Mouse (Mus musculus) kidney, postnatal 10 days (tissue): ENCODE measurements around the gene 4932438H23Rik.
A peak's percentile ranks its signal among the peaks of the same experiment; 100 is the strongest.

Experiments
- DNase-seq: peaks from one replicate; pipeline ENCODE4 v3.0.0; 2021; ENCODE audit warnings: mixed read lengths

The 4932438H23Rik gene

GRCm38 (mm10) chr16:91095022-91095421 is at the start of gene 4932438H23Rik:
TSS of gene 4932438H23Rik (minus strand) at chr16:91095122.
- no peak for DNase-seq

- DNase-seq, result no peak
Measured at GRCm38 (mm10) chr16:91140991-91141630, 46.2 kb upstream of the 4932438H23Rik start.

GRCm38 (mm10) chr16:91140457-91140856 is 45.5 kb upstream of the 4932438H23Rik start:
- no peak for DNase-seq

- DNase-seq, result no peak
Measured at GRCm38 (mm10) chr16:91140056-91140455, 45.1 kb upstream of the 4932438H23Rik start.

GRCm38 (mm10) chr16:91139481-91139880 is 44.6 kb upstream of the 4932438H23Rik start:
- DNase-seq, result no peak

- DNase-seq, result no peak
Measured at GRCm38 (mm10) chr16:91138736-91139135, 43.8 kb upstream of the 4932438H23Rik start.

DNA sequence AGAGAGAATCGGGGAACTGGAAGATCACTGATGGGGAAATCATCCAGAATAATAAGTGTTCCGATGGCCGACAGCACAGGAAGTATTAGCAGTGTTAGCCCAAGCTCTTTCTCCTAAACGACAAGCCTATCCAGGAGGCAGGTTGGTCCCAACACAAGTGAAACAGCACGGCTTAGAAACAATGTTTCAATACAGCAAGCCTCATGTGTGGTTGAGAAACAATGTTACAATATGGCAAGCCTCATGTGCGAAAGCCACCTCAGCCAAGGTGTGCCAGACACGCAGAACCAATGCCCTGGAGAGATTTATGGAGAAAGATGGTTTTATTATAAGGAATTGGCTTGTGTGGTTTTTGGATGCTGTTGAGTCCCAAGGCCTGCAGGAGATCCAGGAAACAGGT is 43.2 kb upstream of the 4932438H23Rik start:
- no peak for DNase-seq

- no peak for DNase-seq
Measured at GRCm38 (mm10) chr16:91136607-91137006, 41.7 kb upstream of the 4932438H23Rik start.

DNA sequence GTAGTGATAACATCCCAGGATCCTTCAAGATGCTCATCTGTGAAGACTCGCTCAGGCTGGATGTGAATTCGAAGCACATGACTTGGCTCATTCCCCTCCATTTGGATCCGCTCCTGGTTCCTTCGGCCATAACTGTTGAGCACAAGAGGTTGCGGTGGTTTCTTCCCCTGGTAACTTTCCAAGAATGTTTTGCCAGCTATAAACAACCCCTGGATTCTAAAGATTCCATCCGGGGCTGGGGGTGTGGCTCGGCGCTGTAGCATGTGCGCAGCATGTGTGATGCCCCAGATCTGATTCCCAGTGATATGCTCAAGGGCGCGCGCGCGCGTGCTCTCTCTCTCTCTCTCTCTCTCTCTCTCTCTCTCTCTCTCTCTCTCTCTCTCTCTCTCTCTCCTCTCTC is 35.0 kb upstream of the 4932438H23Rik start:
- DNase-seq, result no peak

- no peak for DNase-seq
Measured at GRCm38 (mm10) chr16:91128431-91128830, 33.5 kb upstream of the 4932438H23Rik start.

GRCm38 (mm10) chr16:91126734-91127524 is 32.0 kb upstream of the 4932438H23Rik start:
- no peak for DNase-seq

GRCm38 (mm10) chr16:91124256-91124655 is 29.3 kb upstream of the 4932438H23Rik start:
- no peak for DNase-seq

- DNase-seq, result no peak
Measured at GRCm38 (mm10) chr16:91123821-91124220, 28.9 kb upstream of the 4932438H23Rik start.

GRCm38 (mm10) chr16:91119879-91120278 is 25.0 kb upstream of the 4932438H23Rik start:
- no peak for DNase-seq

- no peak for DNase-seq
Measured at GRCm38 (mm10) chr16:91116696-91117095, 21.8 kb upstream of the 4932438H23Rik start.

DNA sequence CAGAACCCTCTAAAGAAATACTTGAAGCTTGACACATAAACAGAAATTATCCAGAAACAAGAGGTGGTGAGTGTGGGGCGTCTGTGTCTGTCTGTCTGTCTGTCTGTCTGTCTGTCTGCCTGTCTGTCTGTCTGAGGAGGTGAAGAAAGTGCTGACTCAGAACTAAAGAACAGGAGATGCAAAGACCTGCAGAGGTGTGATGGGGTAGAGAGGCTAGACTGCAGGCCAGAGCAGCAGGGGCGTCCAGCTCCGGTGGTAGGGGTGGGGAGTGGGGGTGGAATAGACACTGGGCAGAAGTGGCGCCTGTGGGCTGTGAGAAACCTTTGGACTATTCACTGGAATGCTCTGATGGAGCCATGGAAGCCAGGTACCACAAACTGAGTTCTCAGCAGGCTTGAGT is 21.1 kb upstream of the 4932438H23Rik start:
- DNase-seq, result no peak

DNA sequence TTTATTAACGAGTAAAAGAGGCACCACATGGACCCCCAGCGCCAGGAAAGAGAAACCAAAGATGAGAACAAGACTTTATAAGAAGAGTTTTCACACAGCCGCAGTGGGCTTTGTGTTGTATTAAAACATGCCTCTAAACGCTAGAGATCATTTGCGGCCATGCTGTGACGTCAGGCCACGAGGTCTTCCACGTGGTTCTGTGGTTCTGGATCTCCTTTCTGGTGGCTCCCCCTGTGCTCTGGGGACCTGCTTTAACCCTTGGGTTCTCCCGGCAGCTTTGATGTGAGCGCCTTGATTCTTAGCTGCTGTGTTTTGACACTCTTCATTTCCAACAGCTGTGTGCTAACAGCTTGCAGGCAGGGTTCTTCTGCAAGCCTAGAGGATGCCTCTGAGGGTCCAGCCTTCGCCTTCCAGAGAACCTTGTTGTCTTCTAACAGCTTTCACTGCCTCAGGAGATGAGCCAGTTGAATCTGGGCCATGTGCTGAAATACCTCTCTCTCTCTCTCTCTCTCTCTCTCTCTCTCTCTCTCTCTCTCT is 16.1 kb upstream of the 4932438H23Rik start:
- DNase-seq, result peak; percentile 51

- no peak for DNase-seq
Measured at GRCm38 (mm10) chr16:91107608-91108007, 12.7 kb upstream of the 4932438H23Rik start.

GRCm38 (mm10) chr16:91105481-91106051 is 10.6 kb upstream of the 4932438H23Rik start:
- no peak for DNase-seq

DNA sequence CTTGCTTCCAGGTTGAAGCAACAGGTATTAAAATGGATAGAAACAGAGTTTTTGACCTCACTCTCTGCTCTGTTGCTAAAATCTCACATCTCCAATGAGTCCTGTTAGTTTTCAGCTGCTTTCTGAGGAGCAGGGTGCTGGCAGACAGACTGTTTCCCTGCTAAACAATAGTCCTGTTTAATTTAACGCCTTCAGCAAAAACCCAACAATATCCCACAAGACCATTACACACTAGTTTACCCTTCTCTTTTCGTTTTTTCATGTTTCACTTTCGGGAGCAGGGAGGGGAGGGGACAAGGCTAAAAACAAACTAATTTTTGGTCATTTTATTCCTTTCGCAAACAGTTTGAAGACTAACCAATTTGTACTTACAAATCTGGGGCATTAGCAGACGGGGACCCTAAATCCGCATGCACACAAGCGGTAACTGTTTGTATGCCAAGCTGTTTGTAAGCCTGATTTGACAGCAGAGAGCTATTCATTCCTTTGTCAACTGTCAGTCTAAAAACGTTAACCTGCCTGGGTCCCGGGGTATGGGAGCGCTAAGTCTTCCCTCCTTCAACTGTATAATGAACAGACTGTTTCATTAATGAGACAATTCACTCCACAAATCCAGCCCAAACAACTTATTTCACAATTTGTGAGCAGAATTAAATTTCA is 10.0 kb upstream of the 4932438H23Rik start:
- DNase-seq, result no peak

DNA sequence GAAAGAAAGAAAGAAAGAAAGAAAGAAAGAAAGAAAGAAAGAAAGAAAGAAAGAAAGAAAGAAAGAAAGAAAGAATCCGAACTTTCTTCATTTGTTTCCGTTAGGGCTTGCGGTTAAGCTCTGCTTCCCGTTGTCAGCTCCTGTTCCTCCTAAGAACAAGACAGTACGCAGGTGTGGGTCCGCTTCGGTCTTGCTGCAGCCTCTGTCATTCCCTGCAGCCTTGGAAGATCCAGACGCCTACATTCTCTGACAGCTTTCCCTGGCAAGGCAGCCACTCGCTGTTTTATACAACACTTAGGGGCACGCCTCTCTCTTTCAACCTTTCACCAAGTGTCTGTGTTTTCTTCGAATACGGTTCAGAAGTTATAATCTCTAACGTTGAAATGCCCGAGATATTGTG is 8.5 kb upstream of the 4932438H23Rik start:
- DNase-seq, result no peak

DNA sequence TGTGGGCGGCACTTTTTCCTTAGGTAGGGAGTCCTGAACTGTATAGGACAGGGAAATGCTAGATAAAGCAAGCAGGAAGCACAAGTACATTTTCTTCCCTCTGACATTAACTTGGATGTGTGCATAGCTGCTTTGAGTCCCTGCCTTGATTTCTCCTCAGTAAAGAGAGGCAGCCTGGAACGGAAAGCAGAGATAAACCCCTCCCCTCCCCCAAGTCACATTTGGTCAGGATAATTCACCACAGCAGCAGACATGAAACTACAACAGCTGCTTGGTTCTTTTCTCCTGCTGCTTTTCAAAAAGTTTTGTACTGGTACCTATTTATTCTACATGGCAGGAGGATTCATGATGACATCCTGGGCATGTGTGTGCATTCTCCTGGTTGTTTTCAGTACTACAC is 5.6 kb upstream of the 4932438H23Rik start:
- no peak for DNase-seq

- DNase-seq, result no peak
Measured at GRCm38 (mm10) chr16:91099444-91100065, 4.6 kb upstream of the 4932438H23Rik start.
